Mouse (Mus musculus): ENCODE results near the gene Rad51ap1. TPM values are rescaled to one million over a fixed set of nuclear protein-coding genes. Genes with fewer than 3 reads are reported as not detected.

Rad51ap1 gene
- total RNA-seq, 2 experiments from 2014 or later, result 2.5 to 3.1 TPM

Other genes with a start within 250 kb of the Rad51ap1 start
- 10 to 100 TPM; 67.8 to 68.1 TPM for gene Kcna6, start 198.9 kb downstream of the Rad51ap1 start, total RNA-seq (2021)
- 100 to 1,000 TPM; 151 to 158 TPM for gene Ndufa9, start 90.5 kb downstream of the Rad51ap1 start, total RNA-seq (2021)
- under 1 TPM in 1 of 2 experiments, not detected in 1; 0.21 TPM for gene Akap3, start 86.5 kb downstream of the Rad51ap1 start, total RNA-seq (2021)
- under 1 TPM; 0.43 to 0.48 TPM for gene Dyrk4, start 17.7 kb downstream of the Rad51ap1 start, total RNA-seq (2021)
- gene D6Wsu163e, start 375 bp upstream of the Rad51ap1 start, total RNA-seq (2021), result 10 to 100 TPM; 42.8 to 44.5 TPM
- gene Fgf6, start 76.0 kb upstream of the Rad51ap1 start, total RNA-seq (2021), result not detected
- under 1 TPM; 0.32 to 0.71 TPM for gene Fgf23, start 133.3 kb upstream of the Rad51ap1 start, total RNA-seq (2021)
- 10 to 100 TPM; 23.6 to 25.9 TPM for gene Tigar, start 170.0 kb upstream of the Rad51ap1 start, total RNA-seq (2021)
- 10 to 100 TPM; 97.7 to 97.9 TPM for gene Ccnd2, start 212.6 kb upstream of the Rad51ap1 start, total RNA-seq (2021)